Mouse (Mus musculus) MEL (cell line): ENCODE data around the gene Prkag1. TPM values are rescaled to one million over a fixed set of nuclear protein-coding genes. Genes with fewer than 3 reads are reported as not detected.
A peak's percentile ranks its signal among the peaks of the same experiment; 100 is the strongest.

Experiments used
- DNase-seq: peaks from one replicate; pipeline ENCODE4 v3.0.0; 2011; ENCODE audit warnings: low read depth, low spot score
- H3K27ac ChIP-seq: 2 replicates; pipeline ENCODE4 v1.5.1; 2012; ENCODE audit warnings: low read depth, mild to moderate bottlenecking, control low read depth, low read length, moderate library complexity; ENCODE audit not compliant: control insufficient read depth
- H3K27me3 ChIP-seq, 2 experiments: fragments of 150-350 bp in 1 of 2; sonication (generic) in 1 of 2; 2 replicates each; pipeline ENCODE4 v1.6.1; 2012; ENCODE audit warnings: low read length in 2 of 2, mild to moderate bottlenecking in 2 of 2, improper control_type of control experiment in 1 of 2, moderate library complexity in 1 of 2; ENCODE audit not compliant: insufficient read depth in 2 of 2, control insufficient read depth in 1 of 2
- H3K36me3 ChIP-seq, 2 experiments: 2 replicates each; pipeline ENCODE4 v1.6.1; 2012 to 2014; ENCODE audit warnings: low read length in 2 of 2, improper control_type of control experiment in 1 of 2, inconsistent platforms in 1 of 2, mild to moderate bottlenecking in 1 of 2; ENCODE audit not compliant: insufficient read depth in 2 of 2, control insufficient read depth in 1 of 2
- H3K4me1 ChIP-seq, 2 experiments: fragments of 150-350 bp in 1 of 2; sonication (generic) in 1 of 2; 2 replicates each; pipeline ENCODE4 v1.6.1; 2012; ENCODE audit warnings: low read length in 2 of 2, improper control_type of control experiment in 1 of 2, mild to moderate bottlenecking in 1 of 2; ENCODE audit not compliant: insufficient read depth in 2 of 2, control insufficient read depth in 1 of 2
- H3K4me3 ChIP-seq, 2 experiments: fragments of 150-350 bp in 1 of 2; sonication (generic) in 1 of 2; 2 replicates each; pipeline ENCODE4 v1.5.1; 2012; ENCODE audit warnings: low read depth in 2 of 2, low read length in 2 of 2, mild to moderate bottlenecking in 2 of 2, moderate library complexity in 2 of 2, control low read depth in 1 of 2, improper control_type of control experiment in 1 of 2; ENCODE audit not compliant: control insufficient read depth in 1 of 2, insufficient read depth in 1 of 2
- H3K79me2 ChIP-seq: 2 replicates; pipeline ENCODE4 v1.6.1; 2012; ENCODE audit warnings: mild to moderate bottlenecking, low read length, moderate library complexity; ENCODE audit not compliant: control insufficient read depth, poor library complexity, insufficient read depth
- H3K9ac ChIP-seq: 2 replicates; pipeline ENCODE4 v1.6.1; 2012; ENCODE audit warnings: low read depth, mild to moderate bottlenecking, control low read depth, low read length, moderate library complexity; ENCODE audit not compliant: control insufficient read depth, poor library complexity, severe bottlenecking
- H3K9me3 ChIP-seq: fragments of 150-350 bp; sonication (generic); replicated peaks from 2 replicates; pipeline ENCODE4 v1.6.1; 2012; ENCODE audit warnings: mild to moderate bottlenecking, low read length, improper control_type of control experiment, moderate library complexity; ENCODE audit not compliant: insufficient read depth
- BHLHE40 ChIP-seq: IDR thresholded peaks from 2 replicates; pipeline ENCODE4 v1.6.1; 2012; ENCODE audit warnings: low read depth, mild to moderate bottlenecking, inconsistent platforms, low read length, improper control_type of control experiment, borderline replicate concordance
- CHD1 ChIP-seq: IDR thresholded peaks from 2 replicates; pipeline ENCODE4 v1.6.1; 2012; ENCODE audit warnings: low read depth, mild to moderate bottlenecking, inconsistent platforms, low read length, improper control_type of control experiment
- E2F4 ChIP-seq: IDR thresholded peaks from 2 replicates; pipeline ENCODE4 v1.6.1; 2011; ENCODE audit warnings: low read depth, low read length, improper control_type of control experiment, borderline replicate concordance
- GABPA ChIP-seq: IDR thresholded peaks from 2 replicates; pipeline ENCODE4 v1.6.1; 2012; ENCODE audit warnings: low read depth, mild to moderate bottlenecking, inconsistent platforms, low read length, improper control_type of control experiment, moderate library complexity
- GATA1 ChIP-seq: IDR thresholded peaks from 2 replicates; pipeline ENCODE4 v1.6.1; 2011; ENCODE audit warnings: low read depth, low read length, improper control_type of control experiment
- HCFC1 ChIP-seq: IDR thresholded peaks from 2 replicates; pipeline ENCODE4 v1.6.1; 2012; ENCODE audit warnings: low read depth, mild to moderate bottlenecking, inconsistent platforms, low read length, improper control_type of control experiment, moderate library complexity
- JUND ChIP-seq: IDR thresholded peaks from 2 replicates; pipeline ENCODE4 v1.6.1; 2011; ENCODE audit warnings: low read depth, mild to moderate bottlenecking, improper control_type of control experiment, low read length
- MAX ChIP-seq: IDR thresholded peaks from 2 replicates; pipeline ENCODE4 v1.6.1; 2011; ENCODE audit warnings: low read length, improper control_type of control experiment
- MAZ ChIP-seq: IDR thresholded peaks from 2 replicates; pipeline ENCODE4 v1.6.1; 2012; ENCODE audit warnings: low read depth, mild to moderate bottlenecking, inconsistent platforms, low read length, improper control_type of control experiment
- MEF2A ChIP-seq: IDR thresholded peaks from 2 replicates; pipeline ENCODE4 v1.6.1; 2014; ENCODE audit warnings: low read depth, mild to moderate bottlenecking, inconsistent platforms, low read length, improper control_type of control experiment; ENCODE audit not compliant: poor library complexity, insufficient replicate concordance, severe bottlenecking; ENCODE audit errors: extremely low read depth
- MXI1 ChIP-seq: IDR thresholded peaks from 2 replicates; pipeline ENCODE4 v1.6.1; 2011; ENCODE audit warnings: mild to moderate bottlenecking, low read depth, low read length, improper control_type of control experiment
- MYB ChIP-seq: IDR thresholded peaks from 2 replicates; pipeline ENCODE4 v1.6.1; 2011; ENCODE audit warnings: mild to moderate bottlenecking, low read depth, low read length, improper control_type of control experiment
- MYC ChIP-seq: IDR thresholded peaks from 2 replicates; pipeline ENCODE4 v1.6.1; 2011; ENCODE audit warnings: low read depth, mild to moderate bottlenecking, low read length, improper control_type of control experiment, moderate library complexity
- NELFE ChIP-seq: IDR thresholded peaks from 2 replicates; pipeline ENCODE4 v1.6.1; 2011; ENCODE audit warnings: low read depth, low read length, improper control_type of control experiment
- NRF1 ChIP-seq: IDR thresholded peaks from 2 replicates; pipeline ENCODE4 v1.6.1; 2014; ENCODE audit warnings: low read depth, mild to moderate bottlenecking, inconsistent platforms, low read length, improper control_type of control experiment, moderate library complexity; ENCODE audit not compliant: poor library complexity, insufficient read depth, severe bottlenecking
- POLR2A ChIP-seq, 2 experiments: IDR thresholded peaks; 2 replicates each; pipeline ENCODE4 v1.6.1; 2011 to 2012; ENCODE audit warnings: low read length in 2 of 2, mild to moderate bottlenecking in 2 of 2, control low read depth in 1 of 2, improper control_type of control experiment in 1 of 2, low read depth in 1 of 2, moderate library complexity in 1 of 2; ENCODE audit not compliant: control insufficient read depth in 1 of 2, insufficient read depth in 1 of 2, poor library complexity in 1 of 2
- POLR2AphosphoS2 ChIP-seq: IDR thresholded peaks from 2 replicates; pipeline ENCODE4 v1.6.1; 2011; ENCODE audit warnings: low read length, improper control_type of control experiment
- POLR2AphosphoS5 ChIP-seq: IDR thresholded peaks from 2 replicates; pipeline ENCODE4 v1.6.1; 2012; ENCODE audit warnings: low read depth, borderline replicate concordance, mild to moderate bottlenecking, inconsistent platforms, low read length, moderate library complexity, mixed read lengths
- RAD21 ChIP-seq: IDR thresholded peaks from 2 replicates; pipeline ENCODE4 v1.6.1; 2011; ENCODE audit warnings: mild to moderate bottlenecking, low read depth, low read length, improper control_type of control experiment
- RCOR1 ChIP-seq: IDR thresholded peaks from 2 replicates; pipeline ENCODE4 v1.6.1; 2012; ENCODE audit warnings: low read depth, mild to moderate bottlenecking, inconsistent platforms, low read length, improper control_type of control experiment
- SIN3A ChIP-seq: IDR thresholded peaks from 2 replicates; pipeline ENCODE4 v1.6.1; 2012; ENCODE audit warnings: low read length, improper control_type of control experiment, inconsistent platforms
- TBP ChIP-seq: IDR thresholded peaks from 2 replicates; pipeline ENCODE4 v1.8.0; 2011; ENCODE audit warnings: low read depth, low read length, improper control_type of control experiment
- TCF12 ChIP-seq: IDR thresholded peaks from 2 replicates; pipeline ENCODE4 v1.6.1; 2014; ENCODE audit warnings: low read depth, mild to moderate bottlenecking, inconsistent platforms, low read length, improper control_type of control experiment, moderate library complexity
- ZC3H11A ChIP-seq: IDR thresholded peaks from 2 replicates; pipeline ENCODE4 v1.6.1; 2012; ENCODE audit warnings: low read depth, mild to moderate bottlenecking, inconsistent platforms, low read length, improper control_type of control experiment
- ZKSCAN1 ChIP-seq: IDR thresholded peaks from 2 replicates; pipeline ENCODE4 v1.6.1; 2012; ENCODE audit warnings: low read depth, mild to moderate bottlenecking, inconsistent platforms, low read length, improper control_type of control experiment, moderate library complexity
- ZMIZ1 ChIP-seq: IDR thresholded peaks from 2 replicates; pipeline ENCODE4 v1.6.1; 2012; ENCODE audit warnings: low read depth, mild to moderate bottlenecking, inconsistent platforms, low read length, improper control_type of control experiment, moderate library complexity
- polyA plus RNA-seq, 2 experiments: library from polyadenylated mRNA; stranded (reverse) in 1 of 2; unstranded in 1 of 2; fragments of >175 nt in 1 of 2; fragments of >200 nt in 1 of 2; gene quantifications; 2 replicates each; pipeline versions ENCODE4 v1.2.1 to v1.2.4; 2012; ENCODE audit warnings: low replicate concordance in 2 of 2, low read depth in 1 of 2; ENCODE audit not compliant: insufficient read length in 2 of 2, insufficient read depth in 1 of 2, missing spikeins in 1 of 2
- total RNA-seq: library from RNA; depleted of rRNA; stranded (reverse); fragments of 300-350 nt; gene quantifications from 2 replicates; pipeline ENCODE4 v1.2.3, GENCODE M21; 2012

Gene Prkag1
- total and polyA plus RNA-seq, 3 experiments = 122 to 348 (median 141) TPM

DNA sequence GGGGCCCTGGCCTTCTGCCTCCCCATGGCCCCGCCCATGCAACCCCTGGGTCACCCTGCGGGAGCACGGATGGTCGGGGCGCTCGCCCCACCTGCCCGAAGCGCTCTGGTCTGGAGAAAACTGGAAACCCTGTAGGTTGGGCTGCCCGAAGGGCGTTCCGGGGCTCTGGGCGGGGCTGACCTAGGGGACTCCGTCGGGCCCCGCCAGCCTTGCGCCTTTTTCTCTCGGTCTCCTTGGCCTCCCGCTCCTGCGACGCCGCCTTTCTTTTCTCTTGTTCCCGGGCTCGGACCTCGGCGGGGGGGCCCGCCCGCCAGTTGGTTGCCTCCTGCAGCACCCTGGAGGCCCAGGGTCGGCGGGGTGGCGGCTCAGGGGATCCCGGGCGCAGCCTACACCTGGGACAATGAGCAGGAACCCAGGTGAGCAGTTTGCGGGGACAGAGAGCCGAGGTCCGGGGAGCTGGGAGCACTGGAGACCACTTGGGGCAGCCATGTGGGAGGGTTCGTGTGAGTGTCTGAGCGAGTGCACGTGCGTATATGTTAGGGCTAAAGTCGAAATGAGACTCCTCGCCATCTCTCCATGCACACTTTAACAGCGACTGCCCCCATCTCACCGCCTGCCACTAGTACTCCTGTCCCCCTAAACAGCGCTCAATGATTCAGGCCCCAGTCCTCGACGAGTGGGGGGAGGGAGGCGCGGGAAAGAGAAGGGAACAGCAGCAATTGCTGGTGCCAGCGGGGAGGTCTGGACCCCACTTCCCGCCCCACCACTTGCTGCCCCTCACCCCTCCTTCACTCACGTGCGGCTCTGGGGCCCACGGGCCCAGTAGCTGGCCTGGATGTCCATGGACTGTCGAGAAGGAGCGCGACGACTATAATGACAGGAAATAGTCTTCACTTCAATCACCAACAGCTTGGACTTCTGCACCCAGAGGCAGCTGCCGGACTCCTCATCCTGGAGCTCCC is 24.2 kb downstream of the Prkag1 start:
- H3K4me1 ChIP-seq = peaks cover 2 to 12% of the 10 kb centered on the region in 2 experiments; a peak in 2 of 4 replicates
- H3K4me3 ChIP-seq = peak overlapping the region; percentile 58
- peak overlapping the region; percentile 73 for H3K27ac ChIP-seq
- H3K27me3 ChIP-seq = no peaks in the 10 kb centered on the region
- H3K9me3 ChIP-seq = no peaks in the 10 kb centered on the region
- TF ChIP-seq MXI1 (peak; percentile 53), TBP (0 out of 2 replicates have a peak, but pooled peaks have one; percentile 4), POLR2AphosphoS2 (peak; percentile 33; the same call in 1 of the 2 replicates), MAX (0 out of 2 replicates have a peak, but pooled peaks have one; percentile 43), BHLHE40 (peak; percentile 52), NELFE (peak; percentile 55), POLR2A (IDR thresholded peaks at IDR 0.05; ENCODE audit: control insufficient read depth in 1 of 2, insufficient read depth in 1 of 2, low read depth in 1 of 2, low read length in 2 of 2, poor library complexity in 1 of 2) (peak in 1 of 2 experiments; percentile 61; a peak in 1 of 4 replicates), GABPA (no peak), SIN3A (peak; percentile 25; the same call in 1 of the 2 replicates), MYB (no peak)
- peaks cover 3 to 8% of the 10 kb centered on the region in 2 experiments for H3K36me3 ChIP-seq
- H3K79me2 ChIP-seq = peaks cover 28% of the 10 kb centered on the region
- H3K9ac ChIP-seq = peak overlapping the region; percentile 85
- peak; percentile 75 for DNase-seq

DNA sequence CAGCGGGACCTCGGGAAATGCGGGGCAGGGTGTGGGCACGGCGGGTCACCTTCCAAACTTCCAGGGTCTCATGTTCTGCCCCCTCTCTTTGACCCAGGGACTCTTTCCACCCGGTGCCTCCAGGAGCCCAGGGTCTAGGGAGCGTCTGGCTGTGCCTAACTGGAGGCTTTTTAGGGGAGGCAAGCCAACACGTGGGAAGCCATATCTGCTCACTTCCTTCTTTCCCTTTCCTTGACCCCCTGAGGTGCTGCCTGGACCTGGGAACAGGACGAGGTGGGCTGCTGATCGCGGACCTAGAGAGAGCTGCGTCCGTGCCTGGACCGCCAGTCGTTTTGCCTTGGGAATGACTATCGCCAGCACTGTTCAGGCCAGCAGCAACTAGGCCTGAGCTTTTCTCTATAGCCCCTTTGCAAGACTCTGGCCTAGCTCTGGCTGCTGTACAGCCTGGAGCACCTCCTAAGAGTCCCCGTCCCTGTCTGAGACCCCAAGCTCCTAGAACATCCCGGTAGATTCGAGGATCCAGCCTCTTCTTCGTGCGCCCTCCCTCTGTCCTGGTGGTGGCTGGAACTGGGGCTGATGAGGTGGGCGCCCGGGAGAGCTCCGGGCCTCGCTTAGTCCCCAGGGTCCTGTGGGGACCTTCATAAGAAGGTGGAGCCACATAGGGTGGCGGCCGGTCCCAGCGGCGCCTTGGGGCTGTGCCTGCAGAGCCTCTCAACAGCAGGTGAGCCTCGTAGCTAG is 25.1 kb downstream of the Prkag1 start:
- H3K36me3 ChIP-seq = peaks cover under 1 to 8% of the 10 kb centered on the region in 2 experiments; a peak in 2 of 4 replicates
- peaks cover 28% of the 10 kb centered on the region for H3K79me2 ChIP-seq
- peak overlapping the region; percentile 73 for H3K27ac ChIP-seq
- peak overlapping the region; percentile 58 for H3K4me3 ChIP-seq
- peaks cover 2 to 12% of the 10 kb centered on the region in 2 experiments; a peak in 2 of 4 replicates for H3K4me1 ChIP-seq
- H3K27me3 ChIP-seq = no peaks in the 10 kb centered on the region
- DNase-seq = peak; percentile 66
- peak overlapping the region; percentile 85 for H3K9ac ChIP-seq
- no peaks in the 10 kb centered on the region for H3K9me3 ChIP-seq
- TF ChIP-seq MYC (no peak), E2F4 (no peak), MAX (peak; percentile 67), JUND (no peak), ZC3H11A (no peak), CHD1 (no peak), GATA1 (no peak), POLR2AphosphoS2 (no peak), HCFC1 (0 out of 2 replicates have a peak, but pooled peaks have one; percentile 2), RCOR1 (no peak), ZMIZ1 (no peak), MEF2A (no peak), BHLHE40 (no peak), POLR2A (IDR thresholded peaks at IDR 0.05; ENCODE audit: control insufficient read depth in 1 of 2, insufficient read depth in 1 of 2, low read depth in 1 of 2, low read length in 2 of 2, poor library complexity in 1 of 2) (no peak), TCF12 (no peak), RAD21 (no peak), SIN3A (peak; percentile 22), NRF1 (no peak), ZKSCAN1 (no peak), POLR2AphosphoS5 (no peak), MYB (no peak), MAZ (no peak)
